Mouse (Mus musculus) cerebellum, adult 2 months (tissue): ENCODE data around the gene Slc22a4. TPM values are rescaled to one million over a fixed set of nuclear protein-coding genes. Genes with fewer than 3 reads are reported as not detected.
A peak's percentile ranks its signal among the peaks of the same experiment; 100 is the strongest.
"Not testable (repeated sequence)": the region's sequence is repeated elsewhere in the genome, so short reads cannot be mapped to it uniquely, and the experiment has no call there.

Source experiments
- DNase-seq, 2 experiments: peaks; one replicate each; pipeline ENCODE4 v3.0.0; 2021
- H3K27ac ChIP-seq: fragments of 200-500 bp; 2 replicates; pipeline ENCODE4 v1.5.1; 2012; ENCODE audit warnings: low read length, control low read depth, inconsistent platforms; ENCODE audit not compliant: insufficient read depth
- H3K27me3 ChIP-seq: fragments of 200-500 bp; 2 replicates; pipeline ENCODE4 v1.6.1; 2012; ENCODE audit warnings: inconsistent platforms, mild to moderate bottlenecking, low read length, moderate library complexity; ENCODE audit not compliant: control insufficient read depth, insufficient read depth
- H3K4me1 ChIP-seq: fragments of 200-500 bp; 2 replicates; pipeline ENCODE4 v1.6.1; 2011; ENCODE audit warnings: low read length; ENCODE audit not compliant: control insufficient read depth, insufficient read depth
- H3K4me3 ChIP-seq: fragments of 200-500 bp; replicated peaks from 2 replicates; pipeline ENCODE3; 2011; ENCODE audit warnings: mild to moderate bottlenecking, low read depth, low read length, control low read depth; ENCODE audit not compliant: insufficient read depth
- CTCF ChIP-seq: fragments of 200-500 bp; IDR thresholded peaks from 2 replicates; pipeline ENCODE4 v1.5.1; 2011; ENCODE audit warnings: low read depth, mild to moderate bottlenecking, control low read depth, low read length, moderate library complexity, borderline replicate concordance; ENCODE audit not compliant: insufficient read depth
- POLR2A ChIP-seq: fragments of 200-500 bp; IDR thresholded peaks from 2 replicates; pipeline ENCODE4 v1.6.1; 2011; ENCODE audit warnings: low read length, control low read depth, borderline replicate concordance; ENCODE audit not compliant: insufficient read depth
- WGBS: fragments of 180-500 bp; shearing (Covaris S2); methylation state at CpG from one replicate; pipeline ENCODE4 v1.1.7; 2018; 5-methylcytosine and 5-hydroxymethylcytosine counted together
- polyA plus RNA-seq: library from polyadenylated mRNA; depleted of rRNA; stranded (reverse); fragments of >200 nt; gene quantifications from 2 replicates; pipeline ENCODE4 v1.2.3, GENCODE M21; 2012

Slc22a4 gene
- polyA plus RNA-seq, 1 experiment, result 53.6 TPM

- TF ChIP-seq CTCF (no peak), POLR2A (no peak)
- WGBS, result 88% methylated on average over 7 of the region's 7 CpGs
Measured at GRCm38 (mm10) chr11:54053090-54053489, 25.2 kb upstream of the Slc22a4 start.

GRCm38 (mm10) chr11:54052128-54052527 is 24.2 kb upstream of the Slc22a4 start:
- no peak overlapping the region for H3K27ac ChIP-seq
- WGBS, result 97% methylated on average over 5 of the region's 5 CpGs
- H3K4me3 ChIP-seq, result no peak overlapping the region
- no peaks in the 10 kb centered on the region for H3K4me1 ChIP-seq
- H3K27me3 ChIP-seq, result no peaks in the 10 kb centered on the region
- DNase-seq, result no peak
- TF ChIP-seq POLR2A (no peak), CTCF (no peak)

More at GRCm38 (mm10) chr11:54053090-54053489, 25.2 kb upstream of the Slc22a4 start:
- no peaks in the 10 kb centered on the region for H3K27me3 ChIP-seq
- no peak for DNase-seq
- peaks cover 1% of the 10 kb centered on the region; the same call in 1 of the 2 replicates for H3K4me1 ChIP-seq
- H3K4me3 ChIP-seq, result no peak overlapping the region
- no peak overlapping the region for H3K27ac ChIP-seq

GRCm38 (mm10) chr11:54051161-54051560 is 23.3 kb upstream of the Slc22a4 start:
- H3K4me3 ChIP-seq, result no peak overlapping the region
- no peaks in the 10 kb centered on the region for H3K4me1 ChIP-seq
- 81% methylated on average over 7 of the region's 7 CpGs for WGBS
- no peaks in the 10 kb centered on the region for H3K27me3 ChIP-seq
- TF ChIP-seq CTCF (no peak), POLR2A (no peak)
- DNase-seq, result no peak
- no peak overlapping the region for H3K27ac ChIP-seq

GRCm38 (mm10) chr11:54050205-54050604 is 22.3 kb upstream of the Slc22a4 start:
- Histone ChIP-seq H3K4me1 (no peaks in the 10 kb centered on the region), H3K4me3 (no peak overlapping the region), H3K27me3 (no peaks in the 10 kb centered on the region), H3K27ac (no peak overlapping the region)
- no peak for TF ChIP-seq POLR2A
- DNase-seq, result no peak
- WGBS, result 65% methylated on average over 2 of the region's 2 CpGs

GRCm38 (mm10) chr11:54040676-54041075 is 12.8 kb upstream of the Slc22a4 start:
- DNase-seq, result no peak
- Histone ChIP-seq H3K27ac (no peak overlapping the region), H3K27me3 (no peaks in the 10 kb centered on the region), H3K4me1 (no peaks in the 10 kb centered on the region), H3K4me3 (no peak overlapping the region)
- TF ChIP-seq POLR2A, result no peak
- TF ChIP-seq CTCF, result no peak
- 95% methylated on average over 6 of the region's 6 CpGs for WGBS

- H3K27ac ChIP-seq, DNase-seq, H3K4me3 ChIP-seq, H3K27me3 ChIP-seq, H3K4me1 ChIP-seq: not testable (repeated sequence)
- 95% methylated on average over 1 of the region's 3 CpGs for WGBS
Measured at GRCm38 (mm10) chr11:54032872-54033271, 5.0 kb upstream of the Slc22a4 start.

GRCm38 (mm10) chr11:54028997-54029396 is 1.1 kb upstream of the Slc22a4 start:
- Histone ChIP-seq H3K4me3 (peak overlapping the region; percentile 86), H3K27ac (peak overlapping the region; percentile 88), H3K4me1 (peaks cover 23% of the 10 kb centered on the region; the same call in 1 of the 2 replicates), H3K27me3 (no peaks in the 10 kb centered on the region)
- no peak for DNase-seq
- WGBS, result 70% methylated on average over 4 of the region's 4 CpGs
- TF ChIP-seq CTCF, result no peak
- no peak for TF ChIP-seq POLR2A

- Histone ChIP-seq H3K4me3 (peak overlapping the region; percentile 86), H3K27ac (peak overlapping the region; percentile 88), H3K27me3 (no peaks in the 10 kb centered on the region), H3K4me1 (peaks cover 33% of the 10 kb centered on the region)
- peak; percentile 65 to 77 for DNase-seq
- 7% methylated on average over 31 of the region's 31 CpGs for WGBS
- no peak for TF ChIP-seq CTCF
- 0 out of 2 replicates have a peak, but pooled peaks have one; percentile 5 for TF ChIP-seq POLR2A
Measured at GRCm38 (mm10) chr11:54027131-54028043, 503 bp downstream of the Slc22a4 start.
